Mouse (Mus musculus): ENCODE measurements around the gene Plch2. TPM values are rescaled to one million over a fixed set of nuclear protein-coding genes. Genes with fewer than 3 reads are reported as not detected.
A peak's percentile ranks its signal among the peaks of the same experiment; 100 is the strongest.

Plch2 gene
- polyA plus RNA-seq, 1 experiment from 2014 or later = 12.1 TPM

GRCm38 (mm10) chr4:155090688-155091449 lies 34.3 kb upstream of the Plch2 start:
- Histone ChIP-seq H3K9me3 (ENCODE audit: control insufficient read depth, low read length) (no peaks in the 10 kb centered on the region), H3K27ac (replicated peaks; ENCODE audit: low read depth, low read length) (no peak overlapping the region), H3K4me2 (ENCODE audit: low read length) (no peak overlapping the region), H3K27me3 (ENCODE audit: control insufficient read depth, insufficient read depth, low read length) (no peaks in the 10 kb centered on the region), H3K9ac (replicated peaks; ENCODE audit: low read length) (no peak overlapping the region), H3K4me3 (replicated peaks; ENCODE audit: low read depth, low read length) (no peak overlapping the region), H3K36me3 (ENCODE audit: control insufficient read depth, insufficient read depth, low read length) (peaks cover 13% of the 10 kb centered on the region), H3K4me1 (ENCODE audit: control insufficient read depth, insufficient read depth, low read length) (peaks cover 8% of the 10 kb centered on the region; the same call in 1 of the 2 replicates)
- no peak for DNase-seq
- no peak for ATAC-seq (ENCODE audit: low FRiP score, low TSS enrichment)
- WGBS = 95% methylated on average over 13 of the region's 13 CpGs

- no peak overlapping the region for H3K4me2 ChIP-seq (ENCODE audit: low read length)
- no peaks in the 10 kb centered on the region for H3K27me3 ChIP-seq (ENCODE audit: control insufficient read depth, insufficient read depth, low read length)
- ATAC-seq (ENCODE audit: low FRiP score, low TSS enrichment) (no peak), DNase-seq (no peak)
- H3K36me3 ChIP-seq (ENCODE audit: control insufficient read depth, insufficient read depth, low read length) = peaks cover 13% of the 10 kb centered on the region
- H3K9me3 ChIP-seq (ENCODE audit: control insufficient read depth, low read length) = no peaks in the 10 kb centered on the region
- no peak overlapping the region for H3K27ac ChIP-seq (replicated peaks; ENCODE audit: low read depth, low read length)
- H3K4me3 ChIP-seq (replicated peaks; ENCODE audit: low read depth, low read length) = no peak overlapping the region
- H3K9ac ChIP-seq (replicated peaks; ENCODE audit: low read length) = no peak overlapping the region
- peaks cover 14% of the 10 kb centered on the region for H3K4me1 ChIP-seq (ENCODE audit: control insufficient read depth, insufficient read depth, low read length)
- 97% methylated on average over 4 of the region's 4 CpGs for WGBS
These were observed 33.6 kb upstream of the Plch2 start for GRCm38 (mm10) chr4:155090147-155090546.

DNA sequence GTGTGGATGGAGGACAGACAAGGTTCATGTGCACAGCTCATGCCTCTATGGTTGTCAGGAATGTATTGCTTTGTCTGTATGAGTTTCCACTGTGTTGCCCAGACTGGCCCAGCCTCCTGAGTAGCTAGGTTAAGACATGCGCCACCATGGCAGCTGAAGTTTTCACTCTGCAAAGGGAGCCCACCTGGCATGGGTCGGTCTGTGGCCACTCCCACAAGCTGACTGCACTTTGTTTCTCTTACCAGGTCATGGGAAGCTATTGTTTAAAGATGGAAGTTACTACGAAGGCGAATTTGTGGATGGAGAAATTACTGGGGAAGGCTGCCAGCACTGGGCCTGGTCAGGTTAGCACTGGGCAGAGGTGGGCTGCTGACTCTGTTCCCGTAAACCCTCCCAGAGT lies 32.7 kb upstream of the Plch2 start:
- ATAC-seq (ENCODE audit: low FRiP score, low TSS enrichment) = no peak
- Histone ChIP-seq H3K4me3 (replicated peaks; ENCODE audit: low read depth, low read length) (no peak overlapping the region), H3K9me3 (ENCODE audit: control insufficient read depth, low read length) (no peaks in the 10 kb centered on the region), H3K4me1 (ENCODE audit: control insufficient read depth, insufficient read depth, low read length) (peaks cover 23% of the 10 kb centered on the region), H3K9ac (replicated peaks; ENCODE audit: low read length) (no peak overlapping the region), H3K27ac (replicated peaks; ENCODE audit: low read depth, low read length) (no peak overlapping the region), H3K27me3 (ENCODE audit: control insufficient read depth, insufficient read depth, low read length) (no peaks in the 10 kb centered on the region), H3K36me3 (ENCODE audit: control insufficient read depth, insufficient read depth, low read length) (peaks cover 13% of the 10 kb centered on the region), H3K4me2 (ENCODE audit: low read length) (no peak overlapping the region)
- WGBS = 92% methylated on average over 5 of the region's 5 CpGs
- DNase-seq = no peak

- Histone ChIP-seq H3K27me3 (ENCODE audit: control insufficient read depth, insufficient read depth, low read length) (no peaks in the 10 kb centered on the region), H3K27ac (replicated peaks; ENCODE audit: low read depth, low read length) (peak within 1 kb of the TSS; percentile 90), H3K36me3 (ENCODE audit: control insufficient read depth, insufficient read depth, low read length) (peaks cover 29% of the 10 kb centered on the region), H3K4me3 (replicated peaks; ENCODE audit: low read depth, low read length) (peak within 1 kb of the TSS; percentile 88), H3K4me2 (ENCODE audit: low read length) (peak within 1 kb of the TSS; percentile 96), H3K9ac (replicated peaks; ENCODE audit: low read length) (peak within 1 kb of the TSS; percentile 87), H3K4me1 (ENCODE audit: control insufficient read depth, insufficient read depth, low read length) (peaks cover 24% of the 10 kb centered on the region), H3K9me3 (ENCODE audit: control insufficient read depth, low read length) (no peaks in the 10 kb centered on the region)
- DNase-seq = peak; percentile 100
- WGBS = under 1% methylated on average over 85 of the region's 85 CpGs
- peak; percentile 98 for ATAC-seq (ENCODE audit: low FRiP score, low TSS enrichment)
These were observed 29.8 kb upstream of the Plch2 start, which contains the start of the genes Rer1 and Morn1 for GRCm38 (mm10) chr4:155086108-155087024. Gene Rer1, minus strand, starts transcription at chr4:155086382. Gene Morn1, plus strand, starts transcription at chr4:155086577.

- peaks cover 24% of the 10 kb centered on the region for H3K4me1 ChIP-seq (ENCODE audit: control insufficient read depth, insufficient read depth, low read length)
- WGBS = 6% methylated on average over 34 of the region's 35 CpGs
- peak overlapping the region; percentile 88 for H3K4me3 ChIP-seq (replicated peaks; ENCODE audit: low read depth, low read length)
- H3K27me3 ChIP-seq (ENCODE audit: control insufficient read depth, insufficient read depth, low read length) = no peaks in the 10 kb centered on the region
- DNase-seq (no peak), ATAC-seq (ENCODE audit: low FRiP score, low TSS enrichment) (no peak)
- no peaks in the 10 kb centered on the region for H3K9me3 ChIP-seq (ENCODE audit: control insufficient read depth, low read length)
- H3K4me2 ChIP-seq (ENCODE audit: low read length) = peak overlapping the region; percentile 96
- peaks cover 30% of the 10 kb centered on the region for H3K36me3 ChIP-seq (ENCODE audit: control insufficient read depth, insufficient read depth, low read length)
- H3K9ac ChIP-seq (replicated peaks; ENCODE audit: low read length) = peak overlapping the region; percentile 87
- H3K27ac ChIP-seq (replicated peaks; ENCODE audit: low read depth, low read length) = peak overlapping the region; percentile 90
These were observed 28.9 kb upstream of the Plch2 start for GRCm38 (mm10) chr4:155085206-155086107.

DNA sequence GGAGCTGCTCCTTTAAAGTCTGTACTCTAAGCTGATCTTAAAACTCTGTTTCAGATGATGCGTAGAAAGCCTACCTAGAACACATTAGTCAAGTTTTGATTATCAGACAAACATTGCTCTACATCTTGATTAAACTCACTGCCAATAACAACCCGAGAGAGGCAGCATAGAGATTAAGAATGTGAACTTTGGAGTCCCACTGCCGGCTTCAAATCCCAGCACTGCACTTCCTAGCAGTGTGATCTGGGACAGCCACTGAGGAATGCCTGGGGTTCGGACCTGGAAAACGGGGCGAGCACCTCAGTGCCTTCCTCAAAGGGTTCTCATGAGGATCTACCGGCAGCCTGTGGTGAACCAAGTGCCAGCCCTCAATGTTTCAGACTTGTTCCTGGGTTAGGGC lies 27.8 kb upstream of the Plch2 start:
- peaks cover 24% of the 10 kb centered on the region for H3K4me1 ChIP-seq (ENCODE audit: control insufficient read depth, insufficient read depth, low read length)
- H3K4me2 ChIP-seq (ENCODE audit: low read length) = 0 out of 2 replicates have a peak overlapping the region, but pooled peaks have one; percentile 96
- no peak overlapping the region for H3K4me3 ChIP-seq (replicated peaks; ENCODE audit: low read depth, low read length)
- 89% methylated on average over 7 of the region's 7 CpGs for WGBS
- no peak overlapping the region; the same call in 1 of the 2 replicates for H3K9ac ChIP-seq (replicated peaks; ENCODE audit: low read length)
- no peak for ATAC-seq (ENCODE audit: low FRiP score, low TSS enrichment)
- H3K27me3 ChIP-seq (ENCODE audit: control insufficient read depth, insufficient read depth, low read length) = no peaks in the 10 kb centered on the region
- no peak for DNase-seq
- H3K27ac ChIP-seq (replicated peaks; ENCODE audit: low read depth, low read length) = no peak overlapping the region
- H3K9me3 ChIP-seq (ENCODE audit: control insufficient read depth, low read length) = no peaks in the 10 kb centered on the region
- H3K36me3 ChIP-seq (ENCODE audit: control insufficient read depth, insufficient read depth, low read length) = peaks cover 38% of the 10 kb centered on the region

DNA sequence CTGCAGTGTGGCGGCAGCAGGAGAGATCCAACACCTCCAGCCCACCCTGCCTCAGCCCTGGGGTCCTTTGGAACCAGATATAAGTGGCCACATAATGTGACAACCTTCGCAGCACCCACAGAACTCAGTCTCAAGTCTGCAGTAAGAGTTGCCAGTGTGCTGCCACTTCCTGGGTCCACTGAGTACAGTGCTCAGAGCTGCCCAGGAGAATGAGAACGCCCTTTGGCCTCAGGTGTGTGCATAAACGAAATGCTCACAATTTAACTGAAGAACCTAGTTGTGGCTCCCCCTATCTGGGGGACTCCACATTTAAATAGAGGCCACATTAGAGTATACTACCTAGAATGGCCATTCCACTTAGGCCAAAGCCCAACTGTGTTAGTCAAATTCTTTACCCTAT lies 27.0 kb upstream of the Plch2 start:
- Histone ChIP-seq H3K9ac (replicated peaks; ENCODE audit: low read length) (no peak overlapping the region), H3K27me3 (ENCODE audit: control insufficient read depth, insufficient read depth, low read length) (no peaks in the 10 kb centered on the region), H3K36me3 (ENCODE audit: control insufficient read depth, insufficient read depth, low read length) (peaks cover 39% of the 10 kb centered on the region), H3K4me1 (ENCODE audit: control insufficient read depth, insufficient read depth, low read length) (peaks cover 24% of the 10 kb centered on the region), H3K9me3 (ENCODE audit: control insufficient read depth, low read length) (no peaks in the 10 kb centered on the region), H3K4me2 (ENCODE audit: low read length) (no peak overlapping the region), H3K27ac (replicated peaks; ENCODE audit: low read depth, low read length) (no peak overlapping the region), H3K4me3 (replicated peaks; ENCODE audit: low read depth, low read length) (no peak overlapping the region)
- DNase-seq = no peak
- WGBS = 91% methylated on average over 4 of the region's 4 CpGs
- ATAC-seq (ENCODE audit: low FRiP score, low TSS enrichment) = no peak

DNA sequence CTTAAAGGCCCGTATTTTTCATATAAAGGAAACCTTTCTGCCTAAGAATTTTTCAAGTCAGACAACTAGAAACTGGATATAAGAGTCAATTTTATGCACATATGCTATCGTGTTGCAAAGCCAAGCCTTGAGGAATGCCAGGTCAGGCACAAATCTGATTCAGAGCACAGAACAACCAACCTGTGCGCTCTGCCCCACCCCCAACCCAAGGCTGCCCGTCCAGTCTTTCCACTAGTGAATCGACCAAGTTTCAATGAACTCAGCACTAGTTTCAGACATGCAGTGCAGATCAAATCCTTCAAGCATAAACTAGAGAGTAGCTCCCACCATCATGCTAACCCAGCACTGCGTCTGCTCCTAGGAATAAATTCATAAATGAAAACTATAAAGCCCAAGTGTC lies 23.1 kb upstream of the Plch2 start:
- no peak overlapping the region for H3K27ac ChIP-seq (replicated peaks; ENCODE audit: low read depth, low read length)
- H3K9ac ChIP-seq (replicated peaks; ENCODE audit: low read length) = no peak overlapping the region
- H3K4me1 ChIP-seq (ENCODE audit: control insufficient read depth, insufficient read depth, low read length) = peaks cover 6% of the 10 kb centered on the region; the same call in 1 of the 2 replicates
- DNase-seq = no peak
- no peaks in the 10 kb centered on the region for H3K9me3 ChIP-seq (ENCODE audit: control insufficient read depth, low read length)
- H3K4me3 ChIP-seq (replicated peaks; ENCODE audit: low read depth, low read length) = no peak overlapping the region
- H3K4me2 ChIP-seq (ENCODE audit: low read length) = no peak overlapping the region
- 95% methylated on average over 6 of the region's 6 CpGs for WGBS
- no peak for ATAC-seq (ENCODE audit: low FRiP score, low TSS enrichment)
- no peaks in the 10 kb centered on the region for H3K27me3 ChIP-seq (ENCODE audit: control insufficient read depth, insufficient read depth, low read length)
- peaks cover 78% of the 10 kb centered on the region for H3K36me3 ChIP-seq (ENCODE audit: control insufficient read depth, insufficient read depth, low read length)
